Mouse (Mus musculus) liver, embryonic 14.5 days (tissue): ENCODE measurements around the gene Cdc42se2. TPM values are rescaled to one million over a fixed set of nuclear protein-coding genes. Genes with fewer than 3 reads are reported as not detected.

Experiments
- ATAC-seq: fragments of 200-750 bp; cut with Nextera tagmentation; 2 replicates; pipeline ENCODE4 v1.8.0; 2017; ENCODE audit warnings: moderate number of reproducible peaks, mild to moderate bottlenecking, moderate library complexity; ENCODE audit not compliant: insufficient read depth
- DNase-seq, 3 experiments: peaks; one replicate each; pipeline ENCODE4 v3.0.0-alpha.2; 2012 to 2013; ENCODE audit warnings: low read depth in 3 of 3, low spot score in 3 of 3
- H3K27ac ChIP-seq: fragments of 300-500 bp; sonication (generic); 2 replicates; pipeline ENCODE4 v1.5.1; 2014; ENCODE audit warnings: moderate library complexity, mild to moderate bottlenecking, control low read depth, inconsistent platforms
- H3K27me3 ChIP-seq: fragments of 300-500 bp; sonication (generic); 2 replicates; pipeline ENCODE4 v1.6.1; 2014; ENCODE audit warnings: mild to moderate bottlenecking, low read length, moderate library complexity; ENCODE audit not compliant: control insufficient read depth, insufficient read depth
- H3K36me3 ChIP-seq: fragments of 300-500 bp; sonication (generic); replicated peaks from 2 replicates; pipeline ENCODE4 v1.6.1; 2014; ENCODE audit warnings: low read depth; ENCODE audit not compliant: control insufficient read depth, insufficient read depth
- H3K4me1 ChIP-seq, 2 experiments: fragments of 200-500 bp in 1 of 2; fragments of 300-500 bp in 1 of 2; sonication (generic) in 1 of 2; replicated peaks; 2 replicates each; pipeline ENCODE4 v1.6.1; 2012 to 2014; ENCODE audit warnings: antibody characterized with exemption in 1 of 2, inconsistent platforms in 1 of 2, low read length in 1 of 2; ENCODE audit not compliant: control insufficient read depth in 2 of 2, insufficient read depth in 2 of 2
- H3K4me2 ChIP-seq: fragments of 300-500 bp; sonication (generic); 2 replicates; pipeline ENCODE4 v1.6.1; 2014; ENCODE audit warnings: low read depth, mild to moderate bottlenecking, control low read depth, moderate library complexity
- H3K4me3 ChIP-seq, 2 experiments: fragments of 200-500 bp in 1 of 2; fragments of 300-500 bp in 1 of 2; sonication (generic) in 1 of 2; 2 replicates each; pipeline ENCODE4 v1.5.1; 2012 to 2014; ENCODE audit warnings: low read depth in 2 of 2, low read length in 2 of 2, mild to moderate bottlenecking in 2 of 2, control low read depth in 1 of 2, inconsistent platforms in 1 of 2, moderate library complexity in 1 of 2; ENCODE audit not compliant: insufficient read depth in 1 of 2
- H3K9ac ChIP-seq: fragments of 300-500 bp; sonication (generic); replicated peaks from 2 replicates; pipeline ENCODE4 v1.6.1; 2014; ENCODE audit warnings: mild to moderate bottlenecking, control low read depth, moderate library complexity
- H3K9me3 ChIP-seq: fragments of 300-500 bp; sonication (generic); 2 replicates; pipeline ENCODE4 v1.6.1; 2016; ENCODE audit warnings: low read length, mixed read lengths; ENCODE audit not compliant: control insufficient read depth
- CTCF ChIP-seq: IDR thresholded peaks from 2 replicates; pipeline ENCODE4 v1.5.1; 2016; ENCODE audit warnings: antibody characterized with exemption, low read depth, control low read depth
- EP300 ChIP-seq: IDR thresholded peaks from 2 replicates; pipeline ENCODE4 v1.6.1; 2016; ENCODE audit warnings: antibody characterized with exemption, low read depth
- WGBS: fragments of 180-500 bp; shearing (Covaris S2); extraction: QIAGEN DNeasy Blood & Tissue Kit; methylation state at CpG from one replicate; pipeline ENCODE4 v1.1.7; 2014; ENCODE audit not compliant: insufficient replicate concordance; 5-methylcytosine and 5-hydroxymethylcytosine counted together
- polyA plus RNA-seq, 2 experiments: library from polyadenylated mRNA; depleted of rRNA in 1 of 2; stranded (reverse) in 1 of 2; unstranded in 1 of 2; fragments of >200 nt; fragmentation: Nextera tagmentation in 1 of 2; extraction: Ambion mirVana in 1 of 2; gene quantifications; 2 replicates each; pipeline versions ENCODE4 v1.2.1 to v1.2.3; 2012 to 2014

Gene Cdc42se2
- polyA plus RNA-seq, 2 experiments: 9.2 to 15.5 TPM

DNA sequence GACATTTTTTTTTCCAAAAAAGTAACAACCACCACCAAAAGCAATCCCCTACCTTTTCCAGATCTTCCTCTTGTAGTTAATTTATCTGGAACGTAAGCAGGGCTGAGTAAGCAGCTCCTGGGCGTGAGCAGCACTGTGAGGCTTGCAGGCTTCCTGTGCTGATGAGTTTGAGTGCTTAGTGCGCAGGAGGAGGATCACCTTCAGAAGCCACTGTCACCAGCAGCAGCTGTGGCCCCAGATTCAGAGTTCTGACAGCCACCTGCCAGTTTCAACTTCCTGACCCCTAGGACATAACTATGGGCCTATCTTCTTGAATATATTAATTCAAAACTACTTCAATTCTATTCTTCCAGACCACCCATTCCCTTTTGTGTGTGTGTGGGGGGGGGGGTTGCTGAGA, 23.4 kb downstream of the Cdc42se2 start:
- ATAC-seq (no peak), DNase-seq (no peak)
- 43% methylated on average over 3 of the region's 3 CpGs for WGBS
- Histone ChIP-seq H3K36me3 (no peaks in the 10 kb centered on the region), H3K27ac (no peak overlapping the region), H3K4me1 (peaks cover 0 to 6% of the 10 kb centered on the region in 2 experiments; a peak in 1 of 4 replicates), H3K4me2 (no peak overlapping the region), H3K9ac (no peak overlapping the region), H3K4me3 (no peak overlapping the region), H3K27me3 (no peaks in the 10 kb centered on the region), H3K9me3 (no peaks in the 10 kb centered on the region)
- TF ChIP-seq CTCF (no peak), EP300 (no peak)

DNA sequence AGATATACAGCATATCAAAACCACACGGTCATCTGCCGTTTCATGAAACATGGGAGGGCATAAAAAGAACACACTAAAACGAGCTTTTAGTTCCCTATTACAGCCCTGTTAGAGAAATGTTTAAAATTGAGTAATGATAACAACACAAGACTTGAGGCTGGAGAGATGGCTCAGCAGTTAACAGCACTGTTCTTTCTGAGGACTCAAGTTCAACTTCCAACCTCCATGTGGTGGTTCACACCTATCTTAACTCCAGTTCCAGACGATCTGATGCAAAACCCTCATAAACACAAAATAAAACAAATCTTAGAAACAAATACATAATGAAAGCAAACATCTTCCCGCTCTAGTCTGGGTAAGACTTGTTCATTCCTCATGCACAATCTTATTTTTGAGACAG, 24.7 kb downstream of the Cdc42se2 start:
- Histone ChIP-seq H3K9ac (no peak overlapping the region), H3K9me3 (no peaks in the 10 kb centered on the region), H3K4me1 (peaks cover 0 to 6% of the 10 kb centered on the region in 2 experiments; a peak in 1 of 4 replicates), H3K4me3 (no peak overlapping the region), H3K27ac (no peak overlapping the region), H3K36me3 (no peaks in the 10 kb centered on the region), H3K27me3 (no peaks in the 10 kb centered on the region), H3K4me2 (no peak overlapping the region)
- 58% methylated on average over 5 of the region's 5 CpGs for WGBS
- DNase-seq (no peak), ATAC-seq (no peak)
- no peak for TF ChIP-seq EP300
- TF ChIP-seq CTCF: no peak

GRCm38 (mm10) chr11:54757993-54758392, 29.5 kb downstream of the Cdc42se2 start:
- DNase-seq: no peak
- H3K27ac ChIP-seq: no peak overlapping the region
- no peak for ATAC-seq
- 0 out of 4 replicates have a peak, but pooled peaks cover 0 to 2% of the 10 kb centered on the region in 2 experiments for H3K4me1 ChIP-seq
- H3K36me3 ChIP-seq: no peaks in the 10 kb centered on the region
- 8% methylated on average over 1 of the region's 1 CpGs for WGBS
- H3K9ac ChIP-seq: no peak overlapping the region
- H3K9me3 ChIP-seq: no peaks in the 10 kb centered on the region
- TF ChIP-seq CTCF (no peak), EP300 (no peak)
- no peaks in the 10 kb centered on the region for H3K27me3 ChIP-seq
- no peak overlapping the region for H3K4me2 ChIP-seq
- H3K4me3 ChIP-seq: no peak overlapping the region

GRCm38 (mm10) chr11:54755148-54755664, 32.3 kb downstream of the Cdc42se2 start:
- no peaks in the 10 kb centered on the region for H3K4me1 ChIP-seq
- H3K4me3 ChIP-seq: no peak overlapping the region
- H3K27me3 ChIP-seq: no peaks in the 10 kb centered on the region
- no peaks in the 10 kb centered on the region for H3K36me3 ChIP-seq
- no peak for ATAC-seq
- H3K4me2 ChIP-seq: no peak overlapping the region
- 65% methylated on average over 5 of the region's 5 CpGs for WGBS
- TF ChIP-seq EP300 (no peak), CTCF (no peak)
- no peak for DNase-seq
- no peak overlapping the region for H3K27ac ChIP-seq
- H3K9ac ChIP-seq: no peak overlapping the region
- no peaks in the 10 kb centered on the region for H3K9me3 ChIP-seq

DNA sequence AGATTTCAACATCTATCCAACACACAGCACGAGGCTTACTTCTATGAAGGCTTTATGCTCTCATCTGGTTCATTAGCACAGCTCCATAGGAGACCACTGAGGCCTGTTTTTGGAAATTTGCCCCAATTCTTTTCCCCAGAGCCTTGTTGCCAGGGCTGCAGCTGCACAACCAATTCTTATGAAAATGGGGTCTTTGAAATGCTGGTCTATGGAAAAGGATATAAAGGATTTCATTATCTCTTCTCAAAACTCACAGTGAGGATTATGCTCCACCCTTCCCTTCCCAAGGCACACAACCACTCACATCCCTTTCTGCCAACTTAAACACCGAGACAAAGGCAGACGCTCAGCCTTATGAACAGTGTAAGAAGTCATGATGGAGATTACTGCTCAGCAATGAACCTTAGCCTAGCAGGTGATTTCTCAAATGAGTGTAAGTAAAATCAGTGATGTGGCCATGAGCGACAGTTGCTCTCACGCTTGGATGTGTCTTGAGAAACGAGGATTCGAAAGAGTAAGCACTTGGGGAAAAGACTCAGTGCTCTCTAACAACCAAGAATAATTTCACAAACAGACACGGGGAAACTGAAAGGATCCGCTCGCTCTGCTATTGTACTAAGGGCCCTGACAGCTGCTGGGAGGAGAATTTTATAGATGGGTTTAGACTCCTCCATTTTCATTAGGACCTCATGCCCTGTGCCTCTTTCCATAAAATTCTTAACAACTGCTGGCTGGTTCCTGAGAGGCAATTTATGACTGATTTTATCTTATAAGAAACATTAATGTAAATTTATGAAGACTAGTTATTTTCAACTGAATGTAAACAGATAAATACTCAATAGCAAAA, 33.0 kb downstream of the Cdc42se2 start:
- Histone ChIP-seq H3K36me3 (no peaks in the 10 kb centered on the region), H3K9me3 (no peaks in the 10 kb centered on the region), H3K4me3 (no peak overlapping the region), H3K4me1 (no peaks in the 10 kb centered on the region), H3K27me3 (no peaks in the 10 kb centered on the region), H3K9ac (no peak overlapping the region), H3K4me2 (no peak overlapping the region), H3K27ac (no peak overlapping the region)
- TF ChIP-seq EP300 (no peak), CTCF (no peak)
- ATAC-seq (no peak), DNase-seq (no peak)
- WGBS: 81% methylated on average over 10 of the region's 10 CpGs
